Mouse (Mus musculus): ENCODE measurements at regions not wholly inside any gene's neighbourhood (a gene's known extent, or its start where the extent isn't known, plus 50 kb on each side); places are given as distances from the start of the nearest gene placed in this dataset.
A peak's percentile ranks its signal among the peaks of the same experiment; 100 is the strongest.

DNA sequence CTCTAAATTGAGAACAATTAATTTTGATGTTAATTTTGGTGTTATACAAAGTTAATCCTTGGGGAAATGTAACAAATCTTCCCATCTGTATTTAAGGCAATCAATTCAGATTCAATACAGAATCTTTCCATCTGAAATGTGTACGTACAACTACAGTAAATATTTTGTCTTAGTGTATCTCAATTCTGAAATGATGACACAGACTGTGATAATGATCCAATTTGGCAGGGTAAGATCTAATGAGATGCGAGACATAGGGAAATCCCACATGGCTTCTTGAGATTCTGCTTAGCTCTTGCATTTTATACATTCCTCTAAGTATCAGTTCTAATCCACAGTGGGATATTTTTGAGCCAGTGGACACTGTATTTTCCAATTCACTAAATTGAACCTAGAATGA is 362.3 kb upstream of the Gnpda2 start:
- 82% methylated on average over 2 of the region's 2 CpGs for WGBS
- ATAC-seq, result no peak

GRCm38 (mm10) chr5:69931476-69931875 is 339.3 kb upstream of the Gnpda2 start:
- no peaks in the 10 kb centered on the region for H3K9me3 ChIP-seq (replicated peaks; ENCODE audit: control insufficient read depth, low read length, poor library complexity, severe bottlenecking)
- 94% methylated on average over 2 of the region's 2 CpGs for WGBS
- H3K4me3 ChIP-seq (ENCODE audit: low read depth, low read length), result no peak overlapping the region
- H3K4me2 ChIP-seq (ENCODE audit: low read length), result no peak overlapping the region
- no peak overlapping the region for H3K27ac ChIP-seq (ENCODE audit: low read length)
- H3K4me1 ChIP-seq (ENCODE audit: control insufficient read depth, insufficient read depth, low read length), result no peaks in the 10 kb centered on the region
- no peaks in the 10 kb centered on the region for H3K27me3 ChIP-seq (ENCODE audit: control insufficient read depth, insufficient read depth, low read depth, low read length)
- H3K36me3 ChIP-seq (ENCODE audit: control insufficient read depth, insufficient read depth, low read length), result no peaks in the 10 kb centered on the region
- peak; percentile 21; the same call in 1 of the 2 replicates for ATAC-seq
- no peak overlapping the region for H3K9ac ChIP-seq (ENCODE audit: low read depth, low read length)

More for the DNA sequence above, 362.3 kb upstream of the Gnpda2 start:
- Histone ChIP-seq H3K4me1 (ENCODE audit: control insufficient read depth, insufficient read depth, low read length) (no peaks in the 10 kb centered on the region), H3K9me3 (replicated peaks; ENCODE audit: control insufficient read depth, low read length, poor library complexity, severe bottlenecking) (no peaks in the 10 kb centered on the region), H3K36me3 (ENCODE audit: control insufficient read depth, insufficient read depth, low read length) (no peaks in the 10 kb centered on the region), H3K4me2 (ENCODE audit: low read length) (no peak overlapping the region), H3K9ac (ENCODE audit: low read depth, low read length) (no peak overlapping the region), H3K27me3 (ENCODE audit: control insufficient read depth, insufficient read depth, low read depth, low read length) (no peaks in the 10 kb centered on the region), H3K27ac (ENCODE audit: low read length) (no peak overlapping the region), H3K4me3 (ENCODE audit: low read depth, low read length) (no peak overlapping the region)
